Mouse (Mus musculus) megakaryocyte, embryonic 14.5 days (primary cell): ENCODE measurements around the gene Dnajb2.

Experiments
- FLI1 ChIP-seq: IDR thresholded peaks from 2 replicates; pipeline ENCODE4 v1.6.1; 2012; ENCODE audit warnings: low read length, inconsistent platforms, mixed read lengths
- GATA1 ChIP-seq: IDR thresholded peaks from 3 replicates; pipeline ENCODE4 v1.6.1; 2012; ENCODE audit warnings: mixed read lengths, low read length, inconsistent platforms, borderline replicate concordance

- TF ChIP-seq GATA1 (no peak), FLI1 (no peak)
Observed at GRCm38 (mm10) chr1:75214442-75214841, 21.8 kb upstream of the Dnajb2 start.
